Mouse (Mus musculus): ENCODE measurements around the gene Disp1. TPM values are rescaled to one million over a fixed set of nuclear protein-coding genes. Genes with fewer than 3 reads are reported as not detected.

Disp1 gene
- polyA plus RNA-seq, 1 experiment from 2014 or later = 11.7 TPM

DNA sequence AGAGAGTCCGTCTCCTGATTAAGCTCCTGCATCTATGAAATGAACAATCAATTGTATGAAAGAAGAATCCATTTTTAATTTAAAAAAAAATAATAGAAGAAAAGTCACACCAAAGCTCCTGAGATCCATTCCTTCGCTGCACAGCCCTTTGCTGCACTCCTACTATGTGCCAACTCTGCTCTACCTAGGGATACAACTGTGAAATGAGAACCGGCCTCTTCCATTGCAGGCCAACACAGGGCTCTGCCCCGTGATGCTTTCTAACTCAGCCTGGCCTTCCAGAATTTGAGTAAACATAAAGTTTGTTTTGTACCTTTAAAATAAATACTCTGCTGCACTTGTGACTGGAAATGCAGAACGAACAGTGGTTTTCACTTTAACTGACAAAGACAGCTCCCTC, 42.0 kb downstream of the Disp1 start:
- H3K36me3 ChIP-seq = no peaks in the 10 kb centered on the region
- WGBS = 79% methylated on average over 5 of the region's 5 CpGs
- H3K27me3 ChIP-seq (replicated peaks) = no peaks in the 10 kb centered on the region
- no peak overlapping the region for H3K9ac ChIP-seq
- H3K4me1 ChIP-seq = no peaks in the 10 kb centered on the region
- H3K4me3 ChIP-seq (replicated peaks) = no peak overlapping the region
- no peak overlapping the region for H3K4me2 ChIP-seq
- H3K27ac ChIP-seq = no peak overlapping the region
- ATAC-seq (ENCODE audit: insufficient read depth, low FRiP score, low read depth) = no peak
- no peaks in the 10 kb centered on the region for H3K9me3 ChIP-seq

DNA sequence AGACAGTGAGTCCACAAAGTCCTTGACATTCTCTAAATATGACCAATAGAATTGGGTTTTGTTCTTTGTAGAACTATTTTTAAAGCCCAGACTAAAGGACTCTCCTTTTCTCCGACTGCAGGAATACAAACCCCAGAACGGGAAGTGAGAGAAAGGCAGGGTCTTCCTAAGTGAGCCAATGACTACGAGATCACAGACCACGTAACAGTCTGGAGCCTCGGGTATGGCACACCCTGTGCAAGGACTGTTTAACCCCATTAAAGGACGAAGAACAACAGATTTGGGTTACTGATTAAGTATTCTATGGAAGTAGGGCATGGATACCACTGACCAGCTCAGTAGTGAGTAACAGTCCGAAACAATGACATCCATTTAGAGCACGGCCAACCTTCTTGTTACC, 46.1 kb downstream of the Disp1 start:
- Histone ChIP-seq H3K4me2 (no peak overlapping the region), H3K4me1 (no peaks in the 10 kb centered on the region), H3K9ac (no peak overlapping the region), H3K27ac (no peak overlapping the region), H3K4me3 (replicated peaks) (no peak overlapping the region), H3K9me3 (no peaks in the 10 kb centered on the region), H3K36me3 (no peaks in the 10 kb centered on the region), H3K27me3 (replicated peaks) (no peaks in the 10 kb centered on the region)
- no peak for ATAC-seq (ENCODE audit: insufficient read depth, low FRiP score, low read depth)
- 83% methylated on average over 8 of the region's 8 CpGs for WGBS

DNA sequence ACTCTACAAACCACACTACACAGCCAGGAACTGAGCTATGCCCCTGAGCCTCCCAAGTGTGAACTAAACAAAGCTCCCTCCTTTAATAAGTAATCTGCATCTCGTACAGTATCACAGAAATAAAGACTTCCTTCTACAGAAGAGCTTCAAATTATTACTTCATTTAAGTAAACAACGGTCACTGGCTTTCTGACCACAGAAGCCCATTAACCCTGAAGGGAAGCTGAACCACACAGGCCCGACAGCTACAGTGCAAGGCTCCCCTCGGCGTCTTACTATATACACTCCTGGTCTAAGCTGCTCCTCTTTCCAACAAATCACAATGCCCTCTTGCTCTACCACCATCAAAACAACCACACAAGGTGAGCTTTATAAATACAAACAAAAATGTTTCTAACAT, 50.2 kb downstream of the Disp1 start:
- Histone ChIP-seq H3K4me3 (replicated peaks) (no peak overlapping the region), H3K4me2 (no peak overlapping the region), H3K27ac (no peak overlapping the region), H3K4me1 (no peaks in the 10 kb centered on the region), H3K9ac (no peak overlapping the region), H3K36me3 (no peaks in the 10 kb centered on the region), H3K9me3 (no peaks in the 10 kb centered on the region), H3K27me3 (replicated peaks) (no peaks in the 10 kb centered on the region)
- ATAC-seq (ENCODE audit: insufficient read depth, low FRiP score, low read depth) = no peak
- WGBS = 64% methylated on average over 5 of the region's 5 CpGs

- no peaks in the 10 kb centered on the region for H3K36me3 ChIP-seq
- H3K27me3 ChIP-seq (replicated peaks) = no peaks in the 10 kb centered on the region
- H3K27ac ChIP-seq = no peak overlapping the region
- no peak overlapping the region for H3K4me2 ChIP-seq
- no peak overlapping the region for H3K4me3 ChIP-seq (replicated peaks)
- H3K9ac ChIP-seq = no peak overlapping the region
- ATAC-seq (ENCODE audit: insufficient read depth, low FRiP score, low read depth) = no peak
- H3K4me1 ChIP-seq = peaks cover 3% of the 10 kb centered on the region; the same call in 1 of the 2 replicates
- WGBS = 75% methylated on average over 6 of the region's 6 CpGs
- H3K9me3 ChIP-seq = no peaks in the 10 kb centered on the region
Measured at GRCm38 (mm10) chr1:183168465-183168864, 52.9 kb downstream of the Disp1 start.

- Histone ChIP-seq H3K27ac (no peak overlapping the region), H3K9ac (no peak overlapping the region), H3K4me3 (replicated peaks) (no peak overlapping the region), H3K27me3 (replicated peaks) (no peaks in the 10 kb centered on the region), H3K9me3 (no peaks in the 10 kb centered on the region), H3K4me1 (peaks cover 3% of the 10 kb centered on the region; the same call in 1 of the 2 replicates), H3K4me2 (no peak overlapping the region), H3K36me3 (no peaks in the 10 kb centered on the region)
- 78% methylated on average over 12 of the region's 12 CpGs for WGBS
- ATAC-seq (ENCODE audit: insufficient read depth, low FRiP score, low read depth) = no peak
Measured at GRCm38 (mm10) chr1:183167776-183168175, 53.5 kb downstream of the Disp1 start.

- ATAC-seq (ENCODE audit: insufficient read depth, low FRiP score, low read depth) = no peak
- H3K27ac ChIP-seq = 0 out of 2 replicates have a peak overlapping the region, but pooled peaks have one; percentile 4
- no peaks in the 10 kb centered on the region for H3K36me3 ChIP-seq
- no peak overlapping the region for H3K9ac ChIP-seq
- no peaks in the 10 kb centered on the region for H3K27me3 ChIP-seq (replicated peaks)
- H3K4me3 ChIP-seq (replicated peaks) = no peak overlapping the region
- H3K9me3 ChIP-seq = no peaks in the 10 kb centered on the region
- peaks cover 3% of the 10 kb centered on the region; the same call in 1 of the 2 replicates for H3K4me1 ChIP-seq
- no peak overlapping the region for H3K4me2 ChIP-seq
- WGBS = 90% methylated on average over 5 of the region's 5 CpGs
Measured at GRCm38 (mm10) chr1:183166700-183167099, 54.6 kb downstream of the Disp1 start.

DNA sequence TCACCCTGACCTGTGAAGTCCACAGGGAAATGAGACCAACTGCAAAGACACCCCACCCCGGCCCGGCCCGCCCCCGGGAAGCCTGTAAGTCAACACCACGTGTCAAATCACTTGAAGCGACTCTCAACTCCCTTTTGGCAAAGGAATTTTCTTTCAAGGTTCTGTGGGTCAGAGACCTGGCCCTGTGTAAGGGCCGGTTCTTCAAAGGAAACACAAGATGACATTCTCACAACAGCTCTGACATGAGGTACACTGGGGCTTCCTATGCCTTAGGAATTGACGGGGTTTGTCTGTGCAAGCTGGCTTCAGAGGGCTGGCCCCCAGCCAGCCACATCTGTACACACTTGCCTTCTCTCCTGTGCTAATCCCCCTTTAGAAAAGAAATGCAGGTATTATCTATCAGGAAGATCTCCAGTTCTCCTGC, 56.7 kb downstream of the Disp1 start:
- H3K36me3 ChIP-seq = no peaks in the 10 kb centered on the region
- H3K4me3 ChIP-seq (replicated peaks) = no peak overlapping the region
- H3K27ac ChIP-seq = no peak overlapping the region
- peaks cover 3% of the 10 kb centered on the region; the same call in 1 of the 2 replicates for H3K4me1 ChIP-seq
- H3K4me2 ChIP-seq = no peak overlapping the region
- H3K9me3 ChIP-seq = no peaks in the 10 kb centered on the region
- H3K9ac ChIP-seq = no peak overlapping the region
- ATAC-seq (ENCODE audit: insufficient read depth, low FRiP score, low read depth) = no peak
- H3K27me3 ChIP-seq (replicated peaks) = no peaks in the 10 kb centered on the region
- WGBS = 29% methylated on average over 8 of the region's 8 CpGs

DNA sequence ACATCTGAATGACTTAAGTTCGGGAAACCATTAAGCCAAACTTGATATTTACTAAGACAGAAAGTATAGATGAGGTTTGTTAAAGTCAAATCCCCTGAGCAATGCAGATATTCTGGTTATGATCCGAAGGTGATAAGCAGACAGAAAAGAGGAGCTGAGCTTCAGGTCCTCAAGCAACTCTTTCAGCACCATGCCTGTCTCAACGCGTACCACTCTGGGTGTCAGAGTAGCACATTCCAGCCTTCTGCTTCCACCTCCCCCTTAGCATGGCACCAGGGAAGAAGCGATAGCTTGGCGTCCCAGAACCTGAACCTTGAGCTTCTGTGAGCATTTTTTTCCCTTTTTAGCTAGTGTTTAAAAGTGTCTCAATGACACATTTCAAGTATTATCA, 57.1 kb downstream of the Disp1 start:
- no peak overlapping the region for H3K27ac ChIP-seq
- H3K4me2 ChIP-seq = no peak overlapping the region
- no peaks in the 10 kb centered on the region for H3K36me3 ChIP-seq
- WGBS = 54% methylated on average over 6 of the region's 6 CpGs
- peaks cover 3% of the 10 kb centered on the region; the same call in 1 of the 2 replicates for H3K4me1 ChIP-seq
- H3K4me3 ChIP-seq (replicated peaks) = no peak overlapping the region
- ATAC-seq (ENCODE audit: insufficient read depth, low FRiP score, low read depth) = no peak
- H3K9ac ChIP-seq = no peak overlapping the region
- H3K27me3 ChIP-seq (replicated peaks) = no peaks in the 10 kb centered on the region
- H3K9me3 ChIP-seq = no peaks in the 10 kb centered on the region

DNA sequence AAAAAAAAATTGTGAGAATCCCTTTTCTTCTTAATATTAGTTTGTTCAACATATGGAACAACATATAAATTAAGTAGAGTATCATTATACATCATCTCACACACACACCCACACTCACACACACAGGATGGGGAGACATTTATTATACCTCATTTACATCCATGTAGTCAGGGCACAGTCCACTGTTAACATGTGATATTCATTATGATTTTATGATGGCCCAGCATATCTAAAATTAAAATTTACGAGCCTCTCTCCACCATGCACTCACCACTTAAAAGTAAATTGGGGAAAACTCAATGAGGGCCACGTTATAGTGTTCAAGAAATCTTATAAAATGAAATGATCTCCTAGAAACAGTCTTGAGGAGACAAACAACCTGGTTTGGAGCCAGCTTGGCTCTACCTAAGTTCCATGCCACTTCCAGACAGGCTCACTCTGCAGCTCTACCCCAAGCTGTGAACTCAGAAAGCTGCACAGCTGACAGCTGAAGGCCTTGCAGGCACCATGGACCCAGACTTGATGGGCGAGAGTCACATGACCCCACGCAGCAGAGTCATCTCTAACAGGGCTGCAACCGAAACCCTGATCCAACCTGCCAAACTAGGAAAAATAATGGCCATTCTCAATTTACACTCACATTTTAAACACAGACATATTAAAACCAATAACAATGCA, 57.7 kb downstream of the Disp1 start:
- Histone ChIP-seq H3K27ac (no peak overlapping the region), H3K27me3 (replicated peaks) (no peaks in the 10 kb centered on the region), H3K4me3 (replicated peaks) (no peak overlapping the region), H3K9me3 (no peaks in the 10 kb centered on the region), H3K4me1 (peaks cover 3% of the 10 kb centered on the region; the same call in 1 of the 2 replicates), H3K36me3 (no peaks in the 10 kb centered on the region), H3K4me2 (no peak overlapping the region), H3K9ac (no peak overlapping the region)
- 64% methylated on average over 5 of the region's 5 CpGs for WGBS
- ATAC-seq (ENCODE audit: insufficient read depth, low FRiP score, low read depth) = no peak

DNA sequence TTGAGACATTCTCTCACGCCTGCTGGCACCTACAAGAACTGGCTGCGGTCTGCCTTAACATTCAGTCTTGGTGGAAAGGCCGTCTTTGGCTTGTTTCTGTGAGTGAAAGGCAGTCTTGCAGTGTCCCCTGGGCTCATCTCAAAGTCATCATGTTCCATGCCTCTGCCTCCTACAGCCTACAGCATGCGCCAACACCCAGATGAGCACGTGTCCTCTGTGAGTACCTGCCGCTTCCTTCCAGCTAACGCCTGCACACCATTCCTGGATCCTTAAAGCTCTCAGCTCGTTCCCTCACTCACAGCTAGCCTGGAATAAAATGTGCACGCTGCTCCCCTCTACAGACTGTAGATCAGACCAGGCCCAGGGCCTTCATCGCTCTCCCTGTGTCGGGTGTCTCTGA, 60.3 kb downstream of the Disp1 start:
- Histone ChIP-seq H3K4me3 (replicated peaks) (no peak overlapping the region), H3K9me3 (no peaks in the 10 kb centered on the region), H3K4me2 (no peak overlapping the region), H3K9ac (no peak overlapping the region), H3K4me1 (peaks cover 3% of the 10 kb centered on the region; the same call in 1 of the 2 replicates), H3K36me3 (no peaks in the 10 kb centered on the region), H3K27ac (no peak overlapping the region), H3K27me3 (replicated peaks) (no peaks in the 10 kb centered on the region)
- WGBS = 90% methylated on average over 11 of the region's 11 CpGs
- no peak for ATAC-seq (ENCODE audit: insufficient read depth, low FRiP score, low read depth)

DNA sequence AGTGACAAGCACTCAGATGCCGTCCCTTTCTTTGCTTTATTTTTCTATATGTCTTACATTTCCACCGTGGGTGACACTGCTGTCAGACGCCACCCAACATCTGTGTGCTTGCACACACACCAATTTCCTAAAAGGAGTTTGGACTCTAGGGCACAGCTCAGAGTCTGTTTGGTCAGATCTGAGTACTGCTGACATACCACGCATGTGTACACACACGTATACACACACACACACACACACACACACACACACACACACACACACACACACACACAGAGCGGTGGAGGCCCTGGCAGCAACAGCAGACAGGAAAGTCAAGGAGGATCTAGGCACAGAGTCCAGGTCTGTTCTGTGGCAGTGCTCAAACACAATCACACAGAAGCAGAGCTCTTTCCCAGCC, 61.1 kb downstream of the Disp1 start:
- WGBS = 75% methylated on average over 6 of the region's 6 CpGs
- Histone ChIP-seq H3K4me3 (replicated peaks) (no peak overlapping the region), H3K9ac (no peak overlapping the region), H3K36me3 (no peaks in the 10 kb centered on the region), H3K27me3 (replicated peaks) (no peaks in the 10 kb centered on the region), H3K4me2 (no peak overlapping the region), H3K4me1 (peaks cover 3% of the 10 kb centered on the region; the same call in 1 of the 2 replicates), H3K27ac (no peak overlapping the region), H3K9me3 (no peaks in the 10 kb centered on the region)
- no peak for ATAC-seq (ENCODE audit: insufficient read depth, low FRiP score, low read depth)

- no peaks in the 10 kb centered on the region for H3K9me3 ChIP-seq
- no peak for ATAC-seq (ENCODE audit: insufficient read depth, low FRiP score, low read depth)
- H3K4me1 ChIP-seq = 0 out of 2 replicates have a peak, but pooled peaks cover 3% of the 10 kb centered on the region
- H3K4me3 ChIP-seq (replicated peaks) = no peak overlapping the region
- no peak overlapping the region for H3K4me2 ChIP-seq
- no peaks in the 10 kb centered on the region for H3K36me3 ChIP-seq
- H3K27ac ChIP-seq = no peak overlapping the region
- H3K27me3 ChIP-seq (replicated peaks) = no peaks in the 10 kb centered on the region
- H3K9ac ChIP-seq = no peak overlapping the region
- 84% methylated on average over 7 of the region's 7 CpGs for WGBS
Measured at GRCm38 (mm10) chr1:183159183-183159582, 62.1 kb downstream of the Disp1 start.
